Mouse (Mus musculus): ENCODE data around the gene Hbq1b. TPM values are rescaled to one million over a fixed set of nuclear protein-coding genes. Genes with fewer than 3 reads are reported as not detected.

Hbq1b gene
- polyA plus RNA-seq, 1 experiment from 2014 or later = 1.6 TPM

DNA sequence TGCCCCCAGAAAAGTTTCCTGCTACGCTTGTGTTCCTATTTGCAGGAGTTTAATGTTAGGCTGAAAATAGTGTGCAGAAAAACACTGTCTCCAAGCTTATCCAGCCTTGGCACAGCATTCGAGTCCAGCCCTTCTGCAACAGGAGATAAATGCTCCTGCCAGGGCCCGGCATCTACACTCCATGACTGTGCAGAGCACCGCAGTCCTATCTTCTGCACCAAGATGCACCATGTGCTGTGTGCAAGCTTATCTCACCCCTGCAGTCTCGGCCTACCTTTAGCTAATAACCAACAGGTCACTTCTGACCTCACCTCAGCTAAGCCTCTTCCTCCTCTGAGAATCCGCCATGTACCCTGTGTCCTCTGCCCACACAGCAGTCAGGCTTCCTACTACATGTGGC, 41.2 kb upstream of the Hbq1b start:
- peaks cover 14% of the 10 kb centered on the region for H3K4me1 ChIP-seq (ENCODE audit: control insufficient read depth, insufficient read depth, low read length)
- H3K9ac ChIP-seq (ENCODE audit: low read depth, low read length) = no peak overlapping the region
- WGBS = 91% methylated on average over 6 of the region's 6 CpGs
- H3K27ac ChIP-seq (ENCODE audit: low read depth, low read length) = no peak overlapping the region
- no peak overlapping the region for H3K4me3 ChIP-seq (ENCODE audit: low read length)
- no peak for ATAC-seq (ENCODE audit: low FRiP score, low TSS enrichment)
- no peaks in the 10 kb centered on the region for H3K9me3 ChIP-seq (ENCODE audit: control insufficient read depth, low read length)
- peaks cover 55% of the 10 kb centered on the region for H3K36me3 ChIP-seq (ENCODE audit: control insufficient read depth, insufficient read depth, low read length)
- H3K4me2 ChIP-seq (replicated peaks; ENCODE audit: low read depth, low read length) = no peak overlapping the region
- H3K27me3 ChIP-seq (ENCODE audit: control insufficient read depth, insufficient read depth, low read length) = no peaks in the 10 kb centered on the region

DNA sequence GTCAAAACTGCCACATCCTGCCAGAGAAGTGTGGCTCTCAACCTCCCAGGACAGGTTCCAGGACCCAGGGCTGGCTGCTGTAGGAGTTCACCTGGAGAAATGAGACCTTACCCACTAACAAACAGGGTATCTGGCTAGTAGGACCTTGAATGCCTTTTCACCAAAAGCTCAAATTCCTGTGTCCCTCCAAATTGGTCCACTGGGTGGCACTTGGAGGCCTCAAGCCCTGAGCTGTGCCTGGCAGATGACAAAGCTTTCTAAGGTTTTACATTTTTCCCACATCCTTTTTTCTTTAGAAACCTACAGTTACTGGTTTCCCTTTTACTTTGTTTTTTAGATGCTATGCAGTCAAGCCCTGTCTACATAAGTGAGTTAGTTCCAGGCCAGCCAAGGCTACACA, 39.7 kb upstream of the Hbq1b start:
- H3K9me3 ChIP-seq (ENCODE audit: control insufficient read depth, low read length) = no peaks in the 10 kb centered on the region
- H3K4me2 ChIP-seq (replicated peaks; ENCODE audit: low read depth, low read length) = no peak overlapping the region
- peaks cover 51% of the 10 kb centered on the region for H3K36me3 ChIP-seq (ENCODE audit: control insufficient read depth, insufficient read depth, low read length)
- H3K27ac ChIP-seq (ENCODE audit: low read depth, low read length) = no peak overlapping the region
- peaks cover 14% of the 10 kb centered on the region for H3K4me1 ChIP-seq (ENCODE audit: control insufficient read depth, insufficient read depth, low read length)
- no peaks in the 10 kb centered on the region for H3K27me3 ChIP-seq (ENCODE audit: control insufficient read depth, insufficient read depth, low read length)
- H3K9ac ChIP-seq (ENCODE audit: low read depth, low read length) = no peak overlapping the region
- ATAC-seq (ENCODE audit: low FRiP score, low TSS enrichment) = no peak
- no peak overlapping the region for H3K4me3 ChIP-seq (ENCODE audit: low read length)

DNA sequence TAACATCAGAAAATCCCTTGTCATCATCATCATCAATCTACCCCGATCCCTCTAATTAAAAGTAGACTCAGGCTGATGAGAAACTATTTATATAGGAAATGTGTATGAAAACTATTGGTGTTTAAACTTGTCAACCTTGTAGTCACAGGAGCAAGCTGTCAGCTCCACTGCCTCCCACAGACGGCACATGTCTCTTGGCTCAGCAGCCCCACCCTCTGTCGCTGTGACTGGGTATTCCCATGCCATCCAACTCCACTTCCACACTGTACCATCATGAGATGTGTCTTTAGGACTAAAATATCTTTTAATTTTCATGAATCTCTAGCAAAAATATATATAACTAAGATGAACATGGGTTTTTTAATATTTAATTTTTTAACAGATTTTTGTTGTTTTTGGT, 38.4 kb upstream of the Hbq1b start:
- no peak overlapping the region for H3K9ac ChIP-seq (ENCODE audit: low read depth, low read length)
- no peak overlapping the region for H3K4me3 ChIP-seq (ENCODE audit: low read length)
- H3K27ac ChIP-seq (ENCODE audit: low read depth, low read length) = no peak overlapping the region
- peaks cover 11% of the 10 kb centered on the region for H3K4me1 ChIP-seq (ENCODE audit: control insufficient read depth, insufficient read depth, low read length)
- H3K9me3 ChIP-seq (ENCODE audit: control insufficient read depth, low read length) = no peaks in the 10 kb centered on the region
- peaks cover 58% of the 10 kb centered on the region for H3K36me3 ChIP-seq (ENCODE audit: control insufficient read depth, insufficient read depth, low read length)
- no peaks in the 10 kb centered on the region for H3K27me3 ChIP-seq (ENCODE audit: control insufficient read depth, insufficient read depth, low read length)
- no peak overlapping the region for H3K4me2 ChIP-seq (replicated peaks; ENCODE audit: low read depth, low read length)
- ATAC-seq (ENCODE audit: low FRiP score, low TSS enrichment) = no peak
- WGBS = 62% methylated on average over 3 of the region's 3 CpGs

DNA sequence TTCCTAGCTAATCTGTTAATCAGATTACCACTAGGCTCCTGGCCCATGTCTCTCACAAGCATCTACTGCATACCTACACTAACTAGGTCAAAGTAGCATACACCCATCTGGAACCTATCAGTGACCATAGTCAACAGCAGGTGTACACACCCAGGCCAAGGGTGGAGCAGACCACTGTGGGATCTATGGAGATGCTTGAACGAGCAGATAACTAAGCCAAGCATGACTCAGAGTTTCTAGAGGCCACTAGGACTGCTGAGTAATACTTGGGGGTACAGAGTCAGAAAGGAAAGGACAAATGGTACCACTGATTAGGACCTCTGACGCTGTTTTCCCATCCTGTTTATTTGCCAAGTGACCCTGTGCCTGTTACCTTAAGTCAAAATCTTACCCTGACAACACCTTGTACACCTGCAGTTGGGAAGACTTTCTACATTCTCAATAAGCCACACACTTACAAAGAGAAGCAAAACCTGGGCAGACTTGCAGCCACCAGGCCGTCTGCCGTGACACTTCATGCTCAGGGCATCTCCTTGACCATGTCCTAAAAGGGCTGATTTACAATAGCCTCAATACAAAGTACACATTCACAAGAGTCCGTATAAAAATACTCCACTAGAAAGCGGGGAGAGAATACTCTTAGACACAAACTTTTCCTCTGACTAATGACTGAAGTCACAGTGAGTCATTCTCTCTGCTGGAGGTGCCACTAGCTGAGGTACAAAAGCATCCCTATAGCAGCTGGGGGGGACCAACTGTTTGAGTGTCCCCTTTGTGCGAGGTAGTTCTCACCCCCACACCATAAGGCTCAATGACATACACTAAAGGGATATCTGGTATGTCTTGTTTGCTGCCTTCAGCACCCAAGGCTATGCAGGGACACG, 35.6 kb upstream of the Hbq1b start:
- 87% methylated on average over 8 of the region's 8 CpGs for WGBS
- peaks cover 57% of the 10 kb centered on the region for H3K36me3 ChIP-seq (ENCODE audit: control insufficient read depth, insufficient read depth, low read length)
- H3K4me1 ChIP-seq (ENCODE audit: control insufficient read depth, insufficient read depth, low read length) = no peaks in the 10 kb centered on the region
- no peak overlapping the region for H3K27ac ChIP-seq (ENCODE audit: low read depth, low read length)
- no peak overlapping the region for H3K4me2 ChIP-seq (replicated peaks; ENCODE audit: low read depth, low read length)
- H3K4me3 ChIP-seq (ENCODE audit: low read length) = no peak overlapping the region
- ATAC-seq (ENCODE audit: low FRiP score, low TSS enrichment) = no peak
- no peaks in the 10 kb centered on the region for H3K9me3 ChIP-seq (ENCODE audit: control insufficient read depth, low read length)
- H3K27me3 ChIP-seq (ENCODE audit: control insufficient read depth, insufficient read depth, low read length) = no peaks in the 10 kb centered on the region
- H3K9ac ChIP-seq (ENCODE audit: low read depth, low read length) = no peak overlapping the region

DNA sequence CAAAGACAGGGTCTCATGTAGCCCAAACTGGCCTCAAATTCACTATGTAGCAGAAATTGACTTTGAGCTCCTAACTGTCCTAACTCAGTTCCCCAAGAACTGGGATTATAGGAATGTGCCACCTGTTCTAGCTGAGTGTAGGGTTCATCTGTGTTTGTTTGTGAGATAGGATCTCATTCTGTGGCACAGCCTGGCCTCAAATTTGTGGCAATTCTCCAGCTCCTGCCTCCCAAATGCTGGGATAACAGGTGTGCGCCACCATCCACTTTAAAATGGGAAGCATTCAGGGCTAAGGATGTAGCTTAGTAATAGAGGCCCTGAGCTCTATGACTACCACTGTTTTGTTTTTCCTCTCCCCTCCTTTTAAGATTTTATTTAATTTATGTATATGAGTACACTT, 33.6 kb upstream of the Hbq1b start:
- ATAC-seq (ENCODE audit: low FRiP score, low TSS enrichment) = no peak
- peaks cover 38% of the 10 kb centered on the region for H3K36me3 ChIP-seq (ENCODE audit: control insufficient read depth, insufficient read depth, low read length)
- 96% methylated on average over 1 of the region's 1 CpGs for WGBS

DNA sequence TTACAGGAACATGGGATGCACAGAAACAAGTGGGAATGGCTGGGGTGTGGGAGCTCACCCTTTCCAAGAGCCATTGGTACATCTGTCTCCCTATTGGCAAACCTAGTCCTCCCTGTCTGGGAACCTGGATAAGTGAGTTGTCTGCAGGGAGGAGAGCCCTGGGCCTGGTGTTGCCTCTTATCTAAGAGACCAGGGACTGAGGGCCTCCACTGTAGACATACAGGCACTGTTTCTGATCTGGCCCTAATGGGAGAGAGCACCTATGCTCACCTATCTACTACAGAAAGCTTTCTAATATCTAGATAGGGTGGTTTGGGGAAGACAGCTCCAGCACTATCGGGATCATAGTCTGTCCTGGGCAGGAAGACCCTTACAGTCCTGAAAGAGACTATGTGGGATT, 30.6 kb upstream of the Hbq1b start:
- no peak for ATAC-seq (ENCODE audit: low FRiP score, low TSS enrichment)
- H3K9ac ChIP-seq (ENCODE audit: low read depth, low read length) = no peak overlapping the region
- WGBS = 90% methylated on average over 1 of the region's 1 CpGs
- H3K4me3 ChIP-seq (ENCODE audit: low read length) = no peak overlapping the region
- H3K9me3 ChIP-seq (ENCODE audit: control insufficient read depth, low read length) = no peaks in the 10 kb centered on the region
- H3K27ac ChIP-seq (ENCODE audit: low read depth, low read length) = no peak overlapping the region
- no peaks in the 10 kb centered on the region for H3K27me3 ChIP-seq (ENCODE audit: control insufficient read depth, insufficient read depth, low read length)
- no peaks in the 10 kb centered on the region for H3K4me1 ChIP-seq (ENCODE audit: control insufficient read depth, insufficient read depth, low read length)
- no peak overlapping the region for H3K4me2 ChIP-seq (replicated peaks; ENCODE audit: low read depth, low read length)
- H3K36me3 ChIP-seq (ENCODE audit: control insufficient read depth, insufficient read depth, low read length) = peaks cover 35% of the 10 kb centered on the region

More for the DNA sequence above, 33.6 kb upstream of the Hbq1b start:
- Histone ChIP-seq H3K4me1 (ENCODE audit: control insufficient read depth, insufficient read depth, low read length) (no peaks in the 10 kb centered on the region), H3K9me3 (ENCODE audit: control insufficient read depth, low read length) (no peaks in the 10 kb centered on the region), H3K27ac (ENCODE audit: low read depth, low read length) (no peak overlapping the region), H3K9ac (ENCODE audit: low read depth, low read length) (no peak overlapping the region), H3K27me3 (ENCODE audit: control insufficient read depth, insufficient read depth, low read length) (no peaks in the 10 kb centered on the region), H3K4me3 (ENCODE audit: low read length) (no peak overlapping the region), H3K4me2 (replicated peaks; ENCODE audit: low read depth, low read length) (no peak overlapping the region)

DNA sequence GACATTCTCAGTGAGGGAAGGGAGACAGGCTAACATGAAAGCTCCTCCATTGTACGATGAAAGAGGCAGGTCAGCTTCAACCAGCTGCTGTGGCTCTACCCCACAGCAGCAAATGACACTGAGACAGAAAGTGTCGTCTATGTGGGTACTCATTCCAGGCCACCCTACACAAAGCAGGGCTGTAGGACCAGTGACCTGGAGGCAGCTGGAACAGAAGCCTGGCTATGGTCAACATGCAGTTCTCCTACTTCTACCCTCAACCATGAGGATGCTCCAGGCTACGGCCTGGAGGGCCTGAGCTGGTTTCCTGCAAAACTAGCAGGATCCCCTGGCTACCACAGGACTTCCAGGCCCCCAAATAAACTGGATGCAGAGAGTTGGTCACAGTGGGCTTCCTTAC, 30.2 kb upstream of the Hbq1b start:
- Histone ChIP-seq H3K4me3 (ENCODE audit: low read length) (no peak overlapping the region), H3K9me3 (ENCODE audit: control insufficient read depth, low read length) (no peaks in the 10 kb centered on the region), H3K36me3 (ENCODE audit: control insufficient read depth, insufficient read depth, low read length) (peaks cover 33% of the 10 kb centered on the region), H3K27me3 (ENCODE audit: control insufficient read depth, insufficient read depth, low read length) (no peaks in the 10 kb centered on the region), H3K4me1 (ENCODE audit: control insufficient read depth, insufficient read depth, low read length) (no peaks in the 10 kb centered on the region), H3K4me2 (replicated peaks; ENCODE audit: low read depth, low read length) (no peak overlapping the region), H3K9ac (ENCODE audit: low read depth, low read length) (no peak overlapping the region), H3K27ac (ENCODE audit: low read depth, low read length) (no peak overlapping the region)
- no peak for ATAC-seq (ENCODE audit: low FRiP score, low TSS enrichment)
- WGBS = 87% methylated on average over 3 of the region's 3 CpGs

DNA sequence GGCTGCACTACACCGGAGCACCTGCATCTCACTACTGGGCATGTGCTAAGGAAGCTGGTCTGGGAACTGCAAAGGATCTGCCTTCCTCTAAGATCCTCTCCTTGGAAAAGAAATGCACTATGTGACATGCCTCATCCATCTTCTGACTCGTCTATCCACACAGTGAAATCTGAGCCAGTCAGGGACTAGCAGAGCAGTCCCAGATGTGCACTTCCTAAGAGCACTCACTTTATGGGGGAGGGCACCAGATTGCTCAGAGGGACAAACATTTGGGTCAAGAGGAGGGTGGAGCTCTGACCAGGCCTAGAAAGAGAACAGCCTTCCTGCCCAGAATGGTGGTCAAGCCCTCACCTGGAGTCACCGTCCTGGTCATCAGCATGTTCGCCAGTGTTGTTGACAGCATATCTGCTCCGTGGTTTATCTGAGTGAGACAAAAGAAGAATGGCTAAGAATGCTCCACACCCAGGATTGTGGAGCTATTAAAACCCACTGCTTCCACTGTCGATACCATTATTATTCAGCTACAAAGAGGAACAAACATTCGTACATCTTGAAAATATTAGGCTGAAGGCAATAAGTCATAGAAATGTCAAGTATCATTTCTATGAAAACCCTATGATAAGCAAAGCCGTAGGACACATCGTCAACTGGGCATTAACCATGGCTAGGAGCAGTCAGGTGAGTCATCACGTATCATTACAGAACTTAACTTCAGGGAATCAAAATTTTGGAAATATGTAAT, 23.9 kb upstream of the Hbq1b start:
- H3K4me2 ChIP-seq (replicated peaks; ENCODE audit: low read depth, low read length) = no peak overlapping the region
- H3K36me3 ChIP-seq (ENCODE audit: control insufficient read depth, insufficient read depth, low read length) = peaks cover 11% of the 10 kb centered on the region
- H3K4me3 ChIP-seq (ENCODE audit: low read length) = no peak overlapping the region
- no peak overlapping the region for H3K9ac ChIP-seq (ENCODE audit: low read depth, low read length)
- no peak overlapping the region for H3K27ac ChIP-seq (ENCODE audit: low read depth, low read length)
- ATAC-seq (ENCODE audit: low FRiP score, low TSS enrichment) = peak; percentile 52
- no peaks in the 10 kb centered on the region for H3K27me3 ChIP-seq (ENCODE audit: control insufficient read depth, insufficient read depth, low read length)
- H3K9me3 ChIP-seq (ENCODE audit: control insufficient read depth, low read length) = no peaks in the 10 kb centered on the region
- H3K4me1 ChIP-seq (ENCODE audit: control insufficient read depth, insufficient read depth, low read length) = 0 out of 2 replicates have a peak, but pooled peaks cover 3% of the 10 kb centered on the region
- 64% methylated on average over 10 of the region's 10 CpGs for WGBS

DNA sequence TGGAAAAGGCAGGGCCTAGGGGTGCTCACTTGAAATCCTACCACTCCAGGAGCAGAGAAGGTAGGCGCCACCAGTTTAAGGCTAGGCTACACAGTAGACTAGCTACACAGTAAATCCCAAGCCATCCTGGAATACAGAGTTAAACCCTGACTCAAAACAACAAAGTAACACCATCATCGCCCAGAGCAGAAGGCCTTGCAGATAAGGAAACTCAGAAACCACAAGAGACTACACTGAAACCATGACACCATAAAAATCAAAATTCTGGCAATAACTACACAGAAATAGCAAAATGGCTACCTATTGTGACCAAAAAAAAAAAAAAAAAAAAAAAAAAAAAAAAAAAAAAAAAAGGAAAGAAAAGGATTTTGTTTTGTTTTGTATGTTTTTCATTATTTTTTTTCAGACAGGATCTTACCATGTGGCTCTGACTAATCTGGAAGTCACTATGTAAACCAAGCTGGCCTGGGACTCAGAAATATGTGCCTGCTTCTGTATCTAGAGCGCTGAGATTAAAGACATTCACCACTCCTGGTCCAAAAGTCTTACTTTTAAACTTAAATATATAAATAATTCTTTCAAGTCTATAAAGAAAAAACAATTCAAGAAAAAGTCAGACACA, 21.5 kb upstream of the Hbq1b start:
- Histone ChIP-seq H3K4me3 (ENCODE audit: low read length) (no peak overlapping the region), H3K9ac (ENCODE audit: low read depth, low read length) (no peak overlapping the region), H3K4me2 (replicated peaks; ENCODE audit: low read depth, low read length) (no peak overlapping the region), H3K36me3 (ENCODE audit: control insufficient read depth, insufficient read depth, low read length) (peaks cover 9% of the 10 kb centered on the region), H3K27ac (ENCODE audit: low read depth, low read length) (no peak overlapping the region), H3K9me3 (ENCODE audit: control insufficient read depth, low read length) (no peaks in the 10 kb centered on the region), H3K4me1 (ENCODE audit: control insufficient read depth, insufficient read depth, low read length) (0 out of 2 replicates have a peak, but pooled peaks cover 7% of the 10 kb centered on the region), H3K27me3 (ENCODE audit: control insufficient read depth, insufficient read depth, low read length) (no peaks in the 10 kb centered on the region)
- 87% methylated on average over 3 of the region's 3 CpGs for WGBS
- no peak for ATAC-seq (ENCODE audit: low FRiP score, low TSS enrichment)

Data from kidney, embryonic 14.5 days (tissue).